Mouse (Mus musculus) liver, adult (tissue): ENCODE results near the gene Osbp.

Experiments
- GATA4 ChIP-seq: IDR thresholded peaks from 2 replicates; pipeline ENCODE4 v1.6.1; 2014; ENCODE audit warnings: mild to moderate bottlenecking, low read length; ENCODE audit not compliant: insufficient replicate concordance

Osbp gene

DNA sequence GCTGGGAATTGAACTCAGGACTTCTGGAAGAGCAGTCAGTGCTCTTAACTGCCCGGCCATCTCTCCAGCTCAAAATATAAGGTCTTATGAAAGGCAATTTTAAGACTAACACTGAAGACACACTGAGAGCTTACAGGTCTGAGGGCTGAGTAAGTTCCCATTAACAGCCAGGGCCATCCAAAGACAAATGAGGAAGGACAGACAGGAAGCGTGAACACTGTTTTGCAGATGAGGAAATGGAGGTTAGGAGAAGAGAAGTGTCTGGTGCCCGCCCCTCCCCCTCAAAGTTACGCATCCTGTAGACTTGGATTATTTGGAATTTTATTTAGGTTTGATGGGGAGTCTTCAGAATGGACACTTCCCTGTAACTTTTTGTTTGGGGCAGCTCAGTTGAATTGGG lies 58.4 kb downstream of the Osbp start:
- no peak for TF ChIP-seq GATA4

DNA sequence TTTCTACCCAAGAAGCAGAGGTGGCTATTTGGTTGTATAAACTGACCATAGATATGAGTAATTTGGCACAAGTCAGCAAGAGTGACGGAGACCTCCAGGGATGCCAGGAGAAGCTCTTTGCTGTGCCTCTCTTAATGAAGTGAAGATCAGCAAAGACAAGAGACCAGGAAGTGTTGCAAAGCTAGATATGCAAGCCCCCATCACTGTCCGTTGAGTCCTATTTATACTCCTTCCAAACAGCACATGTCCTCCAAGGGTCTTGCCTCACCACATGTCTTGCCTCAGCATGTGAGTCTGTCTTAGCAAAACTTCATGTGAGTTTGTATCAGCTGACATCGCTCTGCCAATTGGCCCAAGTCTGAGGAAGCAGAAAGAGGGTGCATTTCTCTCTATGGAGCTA lies 59.6 kb downstream of the Osbp start:
- no peak for TF ChIP-seq GATA4

- TF ChIP-seq GATA4: no peak
Observed at GRCm38 (mm10) chr19:12026606-12027005, 60.9 kb downstream of the Osbp start.

DNA sequence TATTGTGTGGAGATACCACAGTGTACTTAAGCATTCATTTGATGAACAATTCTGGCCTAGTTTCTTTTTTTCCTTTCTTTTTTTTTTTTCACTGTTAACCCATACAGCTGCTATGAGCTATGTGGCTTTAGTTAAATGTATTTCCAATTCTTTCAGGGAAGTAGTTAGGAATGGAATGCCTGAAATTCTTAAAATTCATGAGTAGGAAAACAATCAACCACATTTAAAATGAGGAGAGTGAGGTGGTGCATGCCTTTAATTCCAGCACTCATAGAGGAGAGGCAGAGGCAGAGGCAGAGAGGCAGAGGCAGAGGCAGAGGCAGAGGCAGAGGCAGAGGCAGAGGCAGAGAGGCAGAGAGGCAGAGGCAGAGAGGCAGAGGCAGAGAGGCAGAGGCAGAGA lies 72.0 kb downstream of the Osbp start:
- TF ChIP-seq GATA4: no peak

GRCm38 (mm10) chr19:12041217-12041616 lies 75.5 kb downstream of the Osbp start, which contains the start of gene Olfr1423:
TSS of gene Olfr1423 (minus strand) at chr19:12041317.
- TF ChIP-seq GATA4: no peak

DNA sequence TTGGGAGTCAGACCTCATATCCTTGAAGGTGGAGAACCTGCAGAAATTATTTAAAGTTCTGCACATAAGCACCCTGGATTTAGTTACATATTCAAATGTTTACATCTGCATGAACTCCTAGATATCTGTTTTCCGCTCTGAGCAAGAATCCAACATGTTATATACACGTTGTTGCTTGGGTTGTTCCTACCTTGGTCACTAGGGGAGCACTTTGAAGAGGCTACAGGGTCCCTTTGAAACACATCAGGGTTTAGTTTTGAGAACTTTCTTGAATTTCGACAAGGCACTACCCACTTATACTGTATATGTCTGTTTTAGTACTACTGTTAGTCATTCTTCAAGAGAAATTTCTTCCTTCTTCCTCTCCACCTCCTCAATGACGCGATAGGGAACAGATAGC lies 77.4 kb downstream of the Osbp start:
- no peak for TF ChIP-seq GATA4
